Mouse (Mus musculus): ENCODE measurements at regions not wholly inside any gene's neighbourhood (a gene's known extent, or its start where the extent isn't known, plus 50 kb on each side); places are given as distances from the start of the nearest gene placed in this dataset.

GRCm38 (mm10) chr5:68572816-68573215 is 541.2 kb downstream of the Grxcr1 start:
- DNase-seq (ENCODE audit: low spot score) = no peak

- no peak for DNase-seq (ENCODE audit: low spot score)
Measured at GRCm38 (mm10) chr5:68575827-68576226, 544.2 kb downstream of the Grxcr1 start.

- no peak for DNase-seq (ENCODE audit: low spot score)
Measured at GRCm38 (mm10) chr5:68578496-68578895, 546.9 kb downstream of the Grxcr1 start.

- DNase-seq (ENCODE audit: low spot score) = no peak
Measured at GRCm38 (mm10) chr5:68592423-68592822, 560.8 kb downstream of the Grxcr1 start.

- DNase-seq (ENCODE audit: low spot score) = no peak
Measured at GRCm38 (mm10) chr5:68618451-68618850, 586.8 kb downstream of the Grxcr1 start.

GRCm38 (mm10) chr5:68635400-68635799 is 603.8 kb downstream of the Grxcr1 start:
- no peak for DNase-seq (ENCODE audit: low spot score)

GRCm38 (mm10) chr5:68672834-68673233 is 641.2 kb downstream of the Grxcr1 start:
- no peak for DNase-seq (ENCODE audit: low spot score)

GRCm38 (mm10) chr5:68701342-68701741 is 640.1 kb downstream of the Kctd8 start:
- no peak for DNase-seq (ENCODE audit: low spot score)

GRCm38 (mm10) chr5:68705411-68706080 is 635.9 kb downstream of the Kctd8 start:
- no peak for DNase-seq (ENCODE audit: low spot score)

GRCm38 (mm10) chr5:68726733-68727132 is 614.7 kb downstream of the Kctd8 start:
- no peak for DNase-seq (ENCODE audit: low spot score)

- peak; percentile 3 for DNase-seq (ENCODE audit: low spot score)
Measured at GRCm38 (mm10) chr5:68735186-68735585, 606.3 kb downstream of the Kctd8 start.

- no peak for DNase-seq (ENCODE audit: low spot score)
Measured at GRCm38 (mm10) chr5:68750499-68750898, 591.0 kb downstream of the Kctd8 start.

GRCm38 (mm10) chr5:68753025-68753424 is 588.5 kb downstream of the Kctd8 start:
- no peak for DNase-seq (ENCODE audit: low spot score)

Measured in layer of hippocampus, adult 11-12 months (tissue).